Mouse (Mus musculus) hindbrain, embryonic 11.5 days (tissue): ENCODE data around the gene Fchsd2. TPM values are rescaled to one million over a fixed set of nuclear protein-coding genes. Genes with fewer than 3 reads are reported as not detected.
A peak's percentile ranks its signal among the peaks of the same experiment; 100 is the strongest.

Source experiments
- ATAC-seq: fragments of 200-750 bp; cut with Nextera tagmentation; 2 replicates; pipeline ENCODE4 v1.8.0; 2017; ENCODE audit warnings: mild to moderate bottlenecking, moderate TSS enrichment, moderate library complexity; ENCODE audit not compliant: low FRiP score
- DNase-seq: peaks from one replicate; pipeline ENCODE4 v3.0.0-alpha.2; 2015; ENCODE audit warnings: low spot score
- H3K27ac ChIP-seq: fragments of 300-500 bp; sonication (generic); 2 replicates; pipeline ENCODE4 v1.5.1; 2014; ENCODE audit warnings: mild to moderate bottlenecking, low read depth, low read length
- H3K27me3 ChIP-seq: fragments of 300-500 bp; sonication (generic); 2 replicates; pipeline ENCODE4 v1.6.1; 2014; ENCODE audit warnings: mild to moderate bottlenecking, low read length, moderate library complexity, mixed read lengths; ENCODE audit not compliant: control insufficient read depth, insufficient read depth
- H3K36me3 ChIP-seq: fragments of 300-500 bp; sonication (generic); 2 replicates; pipeline ENCODE4 v1.6.1; 2014; ENCODE audit warnings: mild to moderate bottlenecking, low read length, moderate library complexity, mixed read lengths; ENCODE audit not compliant: control insufficient read depth, insufficient read depth
- H3K4me1 ChIP-seq: fragments of 300-500 bp; sonication (generic); replicated peaks from 2 replicates; pipeline ENCODE4 v1.6.1; 2014; ENCODE audit warnings: low read length, mixed read lengths; ENCODE audit not compliant: control insufficient read depth, insufficient read depth
- H3K4me2 ChIP-seq: fragments of 300-500 bp; sonication (generic); replicated peaks from 2 replicates; pipeline ENCODE4 v1.6.1; 2014; ENCODE audit warnings: mild to moderate bottlenecking, low read depth, low read length
- H3K4me3 ChIP-seq: fragments of 300-500 bp; sonication (generic); 2 replicates; pipeline ENCODE4 v1.5.1; 2014; ENCODE audit warnings: low read depth, low read length
- H3K9ac ChIP-seq: fragments of 300-500 bp; sonication (generic); 2 replicates; pipeline ENCODE4 v1.6.1; 2014; ENCODE audit warnings: low read depth, low read length
- H3K9me3 ChIP-seq: fragments of 300-500 bp; sonication (generic); 2 replicates; pipeline ENCODE4 v1.6.1; 2016; ENCODE audit warnings: low read length; ENCODE audit not compliant: control insufficient read depth
- WGBS: fragments of 180-500 bp; shearing (Covaris S2); extraction: QIAGEN DNeasy Blood & Tissue Kit; methylation state at CpG from one replicate; pipeline ENCODE4 v1.1.7; 2014; 5-methylcytosine and 5-hydroxymethylcytosine counted together
- polyA plus RNA-seq: library from polyadenylated mRNA; unstranded; fragments of >200 nt; fragmentation: Nextera tagmentation; extraction: Ambion mirVana; gene quantifications from 2 replicates; pipeline ENCODE4 v1.2.1, GENCODE M21; 2014

The Fchsd2 gene
- polyA plus RNA-seq, 1 experiment from 2014 or later = 34.5 TPM

- Histone ChIP-seq H3K9ac (no peak overlapping the region), H3K4me3 (no peak overlapping the region), H3K9me3 (no peaks in the 10 kb centered on the region), H3K4me2 (no peak overlapping the region), H3K4me1 (no peaks in the 10 kb centered on the region), H3K27me3 (no peaks in the 10 kb centered on the region), H3K36me3 (no peaks in the 10 kb centered on the region), H3K27ac (no peak overlapping the region)
- DNase-seq (no peak), ATAC-seq (no peak)
- WGBS = 69% methylated on average over 10 of the region's 10 CpGs
Observed at GRCm38 (mm10) chr7:101101156-101101691, 8.6 kb downstream of the Fchsd2 start.

GRCm38 (mm10) chr7:101106666-101107065 lies 14.0 kb downstream of the Fchsd2 start:
- no peak for DNase-seq
- Histone ChIP-seq H3K4me3 (no peak overlapping the region), H3K27me3 (no peaks in the 10 kb centered on the region), H3K36me3 (no peaks in the 10 kb centered on the region), H3K9me3 (no peaks in the 10 kb centered on the region), H3K4me2 (no peak overlapping the region), H3K4me1 (no peaks in the 10 kb centered on the region), H3K9ac (no peak overlapping the region), H3K27ac (no peak overlapping the region)
- 60% methylated on average over 2 of the region's 2 CpGs for WGBS
- no peak for ATAC-seq

- peak; percentile 4; the same call in 1 of the 2 replicates for ATAC-seq
- no peaks in the 10 kb centered on the region for H3K9me3 ChIP-seq
- H3K36me3 ChIP-seq = no peaks in the 10 kb centered on the region
- peak overlapping the region; percentile 28 for H3K9ac ChIP-seq
- 27% methylated on average over 5 of the region's 5 CpGs for WGBS
- no peaks in the 10 kb centered on the region for H3K27me3 ChIP-seq
- peak overlapping the region; percentile 98 for H3K27ac ChIP-seq
- H3K4me3 ChIP-seq = peak overlapping the region; percentile 88
- H3K4me1 ChIP-seq = no peaks in the 10 kb centered on the region
- peak; percentile 9 for DNase-seq
- H3K4me2 ChIP-seq = peak overlapping the region; percentile 44
Observed at GRCm38 (mm10) chr7:101107073-101107810, 14.6 kb downstream of the Fchsd2 start.

- under 1% methylated on average over 43 of the region's 75 CpGs for WGBS
- Histone ChIP-seq H3K27ac (peak overlapping the region; percentile 98), H3K9me3 (no peaks in the 10 kb centered on the region), H3K27me3 (no peaks in the 10 kb centered on the region), H3K9ac (peak overlapping the region; percentile 95), H3K36me3 (no peaks in the 10 kb centered on the region), H3K4me1 (no peaks in the 10 kb centered on the region), H3K4me2 (peak overlapping the region; percentile 84), H3K4me3 (peak overlapping the region; percentile 88)
- peak; percentile 98 for DNase-seq
- ATAC-seq = peak; percentile 96
Observed at GRCm38 (mm10) chr7:101107968-101108652, 15.4 kb downstream of the Fchsd2 start.

- Histone ChIP-seq H3K27ac (peak overlapping the region; percentile 98), H3K4me2 (peak overlapping the region; percentile 84), H3K9me3 (no peaks in the 10 kb centered on the region), H3K27me3 (no peaks in the 10 kb centered on the region), H3K9ac (peak overlapping the region; percentile 95), H3K4me1 (no peaks in the 10 kb centered on the region), H3K4me3 (peak overlapping the region; percentile 88), H3K36me3 (no peaks in the 10 kb centered on the region)
- peak; percentile 74 for ATAC-seq
- 1% methylated on average over 9 of the region's 35 CpGs for WGBS
- DNase-seq = peak; percentile 80
Observed at GRCm38 (mm10) chr7:101108653-101109005, 16.0 kb downstream of the Fchsd2 start.

GRCm38 (mm10) chr7:101109006-101109855 lies 16.6 kb downstream of the Fchsd2 start:
- peak overlapping the region; percentile 95 for H3K9ac ChIP-seq
- peak; percentile 62 for DNase-seq
- ATAC-seq = peak; percentile 36
- H3K27ac ChIP-seq = peak overlapping the region; percentile 98
- H3K27me3 ChIP-seq = no peaks in the 10 kb centered on the region
- H3K4me1 ChIP-seq = no peaks in the 10 kb centered on the region
- no peaks in the 10 kb centered on the region for H3K36me3 ChIP-seq
- peak overlapping the region; percentile 88 for H3K4me3 ChIP-seq
- peak overlapping the region; percentile 84 for H3K4me2 ChIP-seq
- WGBS = 1% methylated on average over 44 of the region's 47 CpGs
- no peaks in the 10 kb centered on the region for H3K9me3 ChIP-seq

GRCm38 (mm10) chr7:101109856-101110350 lies 17.2 kb downstream of the Fchsd2 start:
- Histone ChIP-seq H3K4me1 (no peaks in the 10 kb centered on the region), H3K4me2 (peak overlapping the region; percentile 84), H3K9ac (peak overlapping the region; percentile 95), H3K4me3 (peak overlapping the region; percentile 88), H3K27me3 (no peaks in the 10 kb centered on the region), H3K9me3 (no peaks in the 10 kb centered on the region), H3K36me3 (no peaks in the 10 kb centered on the region), H3K27ac (peak overlapping the region; percentile 98)
- DNase-seq (peak; percentile 30), ATAC-seq (no peak)
- 11% methylated on average over 8 of the region's 8 CpGs for WGBS

GRCm38 (mm10) chr7:101113410-101113809 lies 20.7 kb downstream of the Fchsd2 start:
- Histone ChIP-seq H3K4me2 (no peak overlapping the region), H3K36me3 (peaks cover 4% of the 10 kb centered on the region; the same call in 1 of the 2 replicates), H3K27ac (no peak overlapping the region), H3K27me3 (no peaks in the 10 kb centered on the region), H3K9me3 (no peaks in the 10 kb centered on the region), H3K9ac (no peak overlapping the region), H3K4me3 (no peak overlapping the region), H3K4me1 (no peaks in the 10 kb centered on the region)
- WGBS = 87% methylated on average over 3 of the region's 3 CpGs
- no peak for ATAC-seq
- DNase-seq = no peak
